Mouse (Mus musculus): Measurements from ENCODE around the gene Cd40.

- TF ChIP-seq EP300 (IDR thresholded peaks at IDR 0.05; ENCODE audit: low read depth), result no peak
- no peak for TF ChIP-seq CTCF (IDR thresholded peaks at IDR 0.05; ENCODE audit: low read depth)
Observed at GRCm38 (mm10) chr2:165009161-165009560, 46.3 kb upstream of the Cd40 start.
